ENCODE assay signal across 9 mouse cellular contexts in genomic region chr9:107484302-107484701, GRCm38 (mm10). TPM values are rescaled to one million over a fixed set of nuclear protein-coding genes. Genes with fewer than 3 reads are reported as not detected.
DNase-seq lines count a peak whose midpoint lies in the region; ATAC-seq lines count a peak whose summit lies in the region.
"Had no signal": no experiment of that assay in that cellular context is flagged by ENCODE, and none has a peak within 500 bp of the region (broad histone marks: within the 10 kb centered on the region; RNA-seq: fewer than 3 reads in every experiment).

No protein-coding gene starts in this region.

- H3K4me1 ChIP-seq in embryonic facial prominence, embryonic 14.5 days (ENCODE audit: control insufficient read depth, insufficient read depth, low read length) = peaks cover 16% of the 10 kb centered on the region
- peaks cover 42% of the 10 kb centered on the region for H3K4me1 ChIP-seq in embryonic facial prominence, embryonic 10.5 days
- peaks cover 79% of the 10 kb centered on the region for H3K4me1 ChIP-seq in forebrain, embryonic 13.5 days

- H3K9ac ChIP-seq in embryonic facial prominence, embryonic 14.5 days (ENCODE audit: low read depth, low read length) = no peak overlapping the region
- H3K9ac ChIP-seq in forebrain, embryonic 13.5 days = no peak overlapping the region
- H3K9ac ChIP-seq: embryonic facial prominence, embryonic 12.5 days had no signal

- H3K4me2 ChIP-seq in embryonic facial prominence, embryonic 14.5 days (ENCODE audit: low read depth, low read length) = no peak overlapping the region
- peak overlapping the region; percentile 21; the same call in 1 of the 2 replicates for H3K4me2 ChIP-seq in forebrain, embryonic 13.5 days
- H3K4me2 ChIP-seq: embryonic facial prominence, embryonic 12.5 days had no signal

- peak; percentile 32; the same call in 1 of the 2 replicates for ATAC-seq in embryonic facial prominence, embryonic 14.5 days (ENCODE audit: low read depth)
- ATAC-seq in forebrain, embryonic 13.5 days = peak; percentile 76

- H3K9me3 ChIP-seq in embryonic facial prominence, embryonic 14.5 days (ENCODE audit: control insufficient read depth, low read length) = no peaks in the 10 kb centered on the region
- no peaks in the 10 kb centered on the region for H3K9me3 ChIP-seq in embryonic facial prominence, embryonic 10.5 days
- no peaks in the 10 kb centered on the region for H3K9me3 ChIP-seq in forebrain, embryonic 13.5 days (replicated peaks)
- H3K9me3 ChIP-seq: embryonic facial prominence, embryonic 12.5 days had no signal

- H3K27ac ChIP-seq in embryonic facial prominence, embryonic 14.5 days (replicated peaks; ENCODE audit: low read depth, low read length) = no peak overlapping the region
- H3K27ac ChIP-seq in embryonic facial prominence, embryonic 10.5 days (replicated peaks) = no peak overlapping the region
- peak overlapping the region; percentile 91 for H3K27ac ChIP-seq in forebrain, embryonic 13.5 days
- H3K27ac ChIP-seq: embryonic facial prominence, embryonic 12.5 days had no signal

- no peak overlapping the region for H3K4me3 ChIP-seq in embryonic facial prominence, embryonic 14.5 days (ENCODE audit: low read depth, low read length)
- no peak overlapping the region for H3K4me3 ChIP-seq in embryonic facial prominence, embryonic 10.5 days
- no peak overlapping the region for H3K4me3 ChIP-seq in forebrain, embryonic 13.5 days
- H3K4me3 ChIP-seq: embryonic facial prominence, embryonic 12.5 days had no signal

- no peaks in the 10 kb centered on the region for H3K36me3 ChIP-seq in embryonic facial prominence, embryonic 14.5 days (ENCODE audit: control insufficient read depth, insufficient read depth, low read length)
- no peaks in the 10 kb centered on the region for H3K36me3 ChIP-seq in embryonic facial prominence, embryonic 10.5 days (replicated peaks)
- no peaks in the 10 kb centered on the region for H3K36me3 ChIP-seq in forebrain, embryonic 13.5 days (ENCODE audit: poor library complexity, severe bottlenecking)
- H3K36me3 ChIP-seq: embryonic facial prominence, embryonic 12.5 days had no signal

- DNase-seq in embryonic facial prominence, embryonic 14.5 days (ENCODE audit: low spot score) = peak; percentile 46
- DNase-seq in embryonic facial prominence, embryonic 10.5 days (ENCODE audit: low spot score) = no peak
- peak; percentile 62 for DNase-seq in layer of hippocampus, adult 9-11 months
- peak; percentile 35 to 36 for DNase-seq in right cerebral cortex, adult 2 months (ENCODE audit: low spot score in 2 of 2)
- DNase-seq in urinary bladder, postnatal 14 days (ENCODE audit: low spot score) = no peak
- DNase-seq in testis, postnatal 14 days (ENCODE audit: low spot score) = no peak
- no peak for DNase-seq in urinary bladder, postnatal 4 days (ENCODE audit: low spot score in 2 of 2)

- H3K27me3 ChIP-seq in embryonic facial prominence, embryonic 14.5 days (replicated peaks; ENCODE audit: control insufficient read depth, insufficient read depth, low read length) = no peaks in the 10 kb centered on the region
- H3K27me3 ChIP-seq in embryonic facial prominence, embryonic 10.5 days (replicated peaks; ENCODE audit: low read depth, poor library complexity, severe bottlenecking) = peaks cover 34% of the 10 kb centered on the region
- H3K27me3 ChIP-seq in forebrain, embryonic 13.5 days = 0 out of 2 replicates have a peak, but pooled peaks cover 5% of the 10 kb centered on the region

- 76% methylated on average over 16 of the region's 17 CpGs for WGBS in embryonic facial prominence, embryonic 14.5 days
- WGBS in embryonic facial prominence, embryonic 10.5 days = 82% methylated on average over 17 of the region's 17 CpGs
- 22% methylated on average over 17 of the region's 17 CpGs for WGBS in forebrain, embryonic 13.5 days

RNA-seq across cellular contexts. Expression of gene Tmem115, which starts 49.4 kb away (rescaled TPM):
- 53.1 and 56.1 TPM in 2 replicates for polyA plus RNA-seq in embryonic facial prominence, embryonic 14.5 days (2014; fragmentation: Nextera tagmentation; extraction: Ambion mirVana)
- polyA plus RNA-seq in embryonic facial prominence, embryonic 10.5 days (2016; fragmentation: Nextera tagmentation; extraction: Ambion mirVana) = 37.9 and 39.3 TPM in 2 replicates
- 36.9 TPM in 2 replicates for polyA plus RNA-seq in forebrain, embryonic 13.5 days (2015; fragmentation: Nextera tagmentation; extraction: Ambion mirVana)

RNA-seq across cellular contexts. Expression of gene Cyb561d2, which starts 57.7 kb away (rescaled TPM):
- polyA plus RNA-seq in embryonic facial prominence, embryonic 14.5 days (2014; fragmentation: Nextera tagmentation; extraction: Ambion mirVana) = 24.7 and 27.0 TPM in 2 replicates
- 16.4 and 16.7 TPM in 2 replicates for polyA plus RNA-seq in embryonic facial prominence, embryonic 10.5 days (2016; fragmentation: Nextera tagmentation; extraction: Ambion mirVana)
- 23.2 and 25.7 TPM in 2 replicates for polyA plus RNA-seq in forebrain, embryonic 13.5 days (2015; fragmentation: Nextera tagmentation; extraction: Ambion mirVana)

RNA-seq across cellular contexts. Expression of gene Nprl2, which starts 57.7 kb away (rescaled TPM):
- 35.0 and 35.4 TPM in 2 replicates for polyA plus RNA-seq in embryonic facial prominence, embryonic 14.5 days (2014; fragmentation: Nextera tagmentation; extraction: Ambion mirVana)
- 35.2 and 39.4 TPM in 2 replicates for polyA plus RNA-seq in embryonic facial prominence, embryonic 10.5 days (2016; fragmentation: Nextera tagmentation; extraction: Ambion mirVana)
- polyA plus RNA-seq in forebrain, embryonic 13.5 days (2015; fragmentation: Nextera tagmentation; extraction: Ambion mirVana) = 59.0 and 61.9 TPM in 2 replicates

Comparison
In these comparisons a context has a peak if more than half of its experiments do, and no peak if none do; other contexts are left out.
1. DNase-seq: peak in embryonic facial prominence, embryonic 14.5 days (single experiment), layer of hippocampus, adult 9-11 months (single experiment) and right cerebral cortex, adult 2 months (2 of 2); none in embryonic facial prominence, embryonic 10.5 days (single experiment), urinary bladder, postnatal 14 days (single experiment), testis, postnatal 14 days (single experiment) and urinary bladder, postnatal 4 days (0 of 2).